Mouse (Mus musculus): ENCODE data around the gene L2hgdh. TPM values are rescaled to one million over a fixed set of nuclear protein-coding genes. Genes with fewer than 3 reads are reported as not detected.

Gene L2hgdh
- total and polyA plus RNA-seq, 2 experiments from 2014 or later, result 8.5 to 13.3 TPM

DNA sequence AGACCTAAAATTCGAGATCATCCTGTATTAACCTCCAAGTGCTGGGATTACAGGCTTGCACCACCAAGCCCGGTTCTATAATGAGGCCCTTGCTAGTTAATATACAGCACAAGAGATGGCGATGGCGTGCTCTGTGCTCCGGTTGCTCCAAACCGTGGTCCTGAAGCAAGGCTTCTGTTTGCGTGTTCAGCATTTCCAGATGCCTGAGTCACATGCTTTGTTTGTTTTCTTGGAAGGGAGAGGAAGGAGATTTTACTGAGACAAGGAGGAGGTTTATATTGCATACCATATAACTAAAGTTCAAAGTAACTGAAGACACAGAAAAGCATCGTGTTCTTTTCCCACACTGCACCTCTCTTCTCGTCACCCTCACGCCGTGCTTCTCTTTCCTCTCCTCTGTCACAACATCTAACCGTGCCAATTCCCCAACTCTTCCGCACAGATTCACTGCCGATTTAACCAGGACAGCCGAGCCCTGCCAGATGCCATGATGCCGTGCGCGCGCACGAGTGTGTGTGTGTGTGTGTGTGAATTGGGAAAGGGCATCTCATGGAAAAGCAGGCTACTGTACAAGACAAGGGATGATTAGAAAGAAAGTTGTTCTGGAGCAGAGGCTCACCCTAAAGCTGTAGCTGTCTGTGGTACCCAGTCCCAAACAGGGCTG is 36.2 kb upstream of the L2hgdh start:
- H3K9me3 ChIP-seq (ENCODE audit: low read length), result no peaks in the 10 kb centered on the region
- WGBS, result 60% methylated on average over 20 of the region's 20 CpGs
- no peaks in the 10 kb centered on the region for H3K36me3 ChIP-seq (ENCODE audit: insufficient read depth)
- no peak for TF ChIP-seq CTCF (IDR thresholded peaks at IDR 0.05; ENCODE audit: low read depth)
- DNase-seq (peak; percentile 38), ATAC-seq (peak; percentile 39; the same call in 1 of the 2 replicates)
- no peaks in the 10 kb centered on the region for H3K27me3 ChIP-seq (ENCODE audit: insufficient read depth, low read length)
- H3K9ac ChIP-seq, result no peak overlapping the region
- H3K4me3 ChIP-seq (ENCODE audit: low read depth, low read length), result no peak overlapping the region
- peaks cover 11% of the 10 kb centered on the region; the same call in 1 of the 2 replicates for H3K4me1 ChIP-seq (ENCODE audit: insufficient read depth)
- no peak overlapping the region for H3K4me2 ChIP-seq (ENCODE audit: low read depth)
- H3K27ac ChIP-seq (ENCODE audit: low read depth, low read length), result no peak overlapping the region

DNA sequence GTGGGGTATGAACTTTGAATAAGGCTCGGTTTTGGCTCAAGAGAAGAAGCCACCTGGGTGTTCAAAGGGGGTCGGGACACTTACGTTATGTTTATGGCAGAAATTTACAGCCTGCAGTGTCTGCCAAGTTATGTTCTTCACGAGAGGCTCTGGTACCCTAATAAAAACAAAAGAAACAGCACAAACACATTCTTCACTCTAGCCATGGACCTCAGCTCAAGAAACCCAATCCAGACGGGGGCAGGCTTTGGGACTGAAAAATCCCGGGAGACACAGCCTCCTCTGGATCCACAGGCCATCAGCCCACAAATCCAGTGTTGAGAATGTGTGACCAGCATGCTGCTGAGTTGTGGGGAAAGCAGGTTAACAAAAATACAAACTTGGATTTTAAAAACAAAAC is 35.3 kb upstream of the L2hgdh start:
- WGBS, result 71% methylated on average over 6 of the region's 6 CpGs
- DNase-seq (no peak), ATAC-seq (no peak)
- Histone ChIP-seq H3K27me3 (ENCODE audit: insufficient read depth, low read length) (no peaks in the 10 kb centered on the region), H3K4me2 (ENCODE audit: low read depth) (no peak overlapping the region), H3K4me3 (ENCODE audit: low read depth, low read length) (no peak overlapping the region), H3K9ac (no peak overlapping the region), H3K9me3 (ENCODE audit: low read length) (no peaks in the 10 kb centered on the region), H3K36me3 (ENCODE audit: insufficient read depth) (no peaks in the 10 kb centered on the region), H3K27ac (ENCODE audit: low read depth, low read length) (no peak overlapping the region), H3K4me1 (ENCODE audit: insufficient read depth) (peaks cover 11% of the 10 kb centered on the region; the same call in 1 of the 2 replicates)
- TF ChIP-seq CTCF (IDR thresholded peaks at IDR 0.05; ENCODE audit: low read depth), result no peak

DNA sequence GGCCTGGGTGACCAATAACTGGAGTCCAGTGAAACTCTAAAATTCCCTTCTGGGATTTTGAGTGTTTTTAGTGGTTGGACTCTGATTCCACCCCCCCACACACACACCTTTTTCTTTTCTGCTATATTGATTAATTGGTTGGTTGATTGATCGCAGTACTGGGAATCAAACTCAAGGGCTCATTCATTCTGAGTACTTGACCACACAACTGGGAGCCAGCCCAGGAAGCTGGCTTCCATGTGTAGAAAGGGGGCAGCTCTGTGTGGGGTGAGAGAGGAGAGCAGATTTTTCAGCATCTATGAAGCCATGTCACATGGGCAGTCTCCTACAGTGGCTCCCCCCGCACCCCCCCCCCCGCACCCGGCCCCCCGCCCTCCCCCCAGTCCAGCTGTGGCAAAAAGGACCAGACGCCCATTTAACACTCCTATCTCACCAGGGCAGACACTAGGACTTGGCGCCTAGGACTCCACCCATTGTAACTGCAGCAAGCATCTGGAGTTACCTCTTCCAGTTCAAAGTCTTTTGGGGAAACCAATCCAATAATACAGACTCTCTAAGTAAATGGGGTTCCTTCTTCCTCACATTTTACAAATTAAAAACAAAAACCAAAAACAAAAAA is 34.7 kb upstream of the L2hgdh start:
- no peak for ATAC-seq

DNA sequence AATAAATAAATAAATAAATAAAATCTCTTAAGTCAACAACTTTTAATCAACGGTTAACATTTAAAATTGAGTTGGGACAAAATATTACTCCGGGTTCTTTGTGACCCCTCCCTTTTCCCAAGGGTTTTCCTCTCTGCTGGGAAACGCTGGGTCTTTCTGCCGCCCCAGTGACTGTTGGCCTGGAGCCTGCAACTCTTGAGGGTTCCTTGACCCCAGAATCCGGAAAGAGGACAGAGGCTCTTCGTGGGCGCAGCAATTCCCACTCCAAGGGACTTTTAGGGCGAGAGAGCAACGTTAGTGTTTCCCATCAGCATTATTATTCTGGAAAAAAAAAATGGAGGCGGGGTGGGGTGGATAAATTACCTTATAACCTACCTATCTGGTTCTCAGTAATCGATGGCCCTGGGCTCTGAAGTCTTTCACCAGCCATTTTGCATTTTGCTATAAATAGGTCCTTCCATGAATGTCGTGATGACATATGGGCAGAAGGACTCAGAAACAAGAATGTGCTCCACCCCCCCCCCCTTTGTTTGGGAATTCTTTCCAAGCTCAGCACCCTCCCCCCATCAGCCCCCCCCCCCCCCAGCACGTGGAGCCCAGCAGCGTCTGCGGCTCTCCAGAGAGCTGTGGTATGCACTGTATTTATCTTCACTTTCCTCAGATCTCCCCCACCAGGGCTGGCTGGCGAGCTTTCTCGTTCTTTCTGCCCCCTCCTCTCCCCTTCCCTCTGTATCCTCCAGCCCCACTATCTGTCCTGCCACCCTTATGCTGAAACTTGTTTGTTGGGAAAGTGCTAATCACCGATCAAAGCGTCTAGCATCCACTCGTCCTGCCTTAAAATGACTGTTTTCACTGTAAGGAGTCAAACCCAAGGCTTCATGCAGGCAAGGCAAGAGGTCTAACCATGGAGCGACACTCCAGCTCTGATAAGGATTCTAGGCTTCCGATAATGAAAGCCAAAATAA is 33.8 kb upstream of the L2hgdh start:
- no peaks in the 10 kb centered on the region for H3K9me3 ChIP-seq (ENCODE audit: low read length)
- DNase-seq, result no peak
- TF ChIP-seq CTCF (IDR thresholded peaks at IDR 0.05; ENCODE audit: low read depth), result no peak
- no peaks in the 10 kb centered on the region for H3K27me3 ChIP-seq (ENCODE audit: insufficient read depth, low read length)
- no peak overlapping the region; the same call in 1 of the 2 replicates for H3K4me3 ChIP-seq (ENCODE audit: low read depth, low read length)
- ATAC-seq, result 0 out of 2 replicates have a peak, but pooled peaks have one; percentile 33
- peaks cover 11% of the 10 kb centered on the region; the same call in 1 of the 2 replicates for H3K4me1 ChIP-seq (ENCODE audit: insufficient read depth)
- H3K4me2 ChIP-seq (ENCODE audit: low read depth), result peak overlapping the region; percentile 41
- H3K27ac ChIP-seq (ENCODE audit: low read depth, low read length), result 0 out of 2 replicates have a peak overlapping the region, but pooled peaks have one; percentile 21
- no peak overlapping the region for H3K9ac ChIP-seq
- 14% methylated on average over 22 of the region's 22 CpGs for WGBS
- no peaks in the 10 kb centered on the region for H3K36me3 ChIP-seq (ENCODE audit: insufficient read depth)

More for the DNA sequence above, 34.7 kb upstream of the L2hgdh start:
- no peaks in the 10 kb centered on the region for H3K36me3 ChIP-seq (ENCODE audit: insufficient read depth)
- H3K4me2 ChIP-seq (ENCODE audit: low read depth), result no peak overlapping the region
- H3K27me3 ChIP-seq (ENCODE audit: insufficient read depth, low read length), result no peaks in the 10 kb centered on the region
- WGBS, result 63% methylated on average over 7 of the region's 7 CpGs
- H3K9ac ChIP-seq, result no peak overlapping the region
- H3K4me3 ChIP-seq (ENCODE audit: low read depth, low read length), result no peak overlapping the region
- H3K9me3 ChIP-seq (ENCODE audit: low read length), result no peaks in the 10 kb centered on the region
- peaks cover 11% of the 10 kb centered on the region; the same call in 1 of the 2 replicates for H3K4me1 ChIP-seq (ENCODE audit: insufficient read depth)
- no peak for DNase-seq
- TF ChIP-seq CTCF (IDR thresholded peaks at IDR 0.05; ENCODE audit: low read depth), result no peak
- H3K27ac ChIP-seq (ENCODE audit: low read depth, low read length), result no peak overlapping the region

DNA sequence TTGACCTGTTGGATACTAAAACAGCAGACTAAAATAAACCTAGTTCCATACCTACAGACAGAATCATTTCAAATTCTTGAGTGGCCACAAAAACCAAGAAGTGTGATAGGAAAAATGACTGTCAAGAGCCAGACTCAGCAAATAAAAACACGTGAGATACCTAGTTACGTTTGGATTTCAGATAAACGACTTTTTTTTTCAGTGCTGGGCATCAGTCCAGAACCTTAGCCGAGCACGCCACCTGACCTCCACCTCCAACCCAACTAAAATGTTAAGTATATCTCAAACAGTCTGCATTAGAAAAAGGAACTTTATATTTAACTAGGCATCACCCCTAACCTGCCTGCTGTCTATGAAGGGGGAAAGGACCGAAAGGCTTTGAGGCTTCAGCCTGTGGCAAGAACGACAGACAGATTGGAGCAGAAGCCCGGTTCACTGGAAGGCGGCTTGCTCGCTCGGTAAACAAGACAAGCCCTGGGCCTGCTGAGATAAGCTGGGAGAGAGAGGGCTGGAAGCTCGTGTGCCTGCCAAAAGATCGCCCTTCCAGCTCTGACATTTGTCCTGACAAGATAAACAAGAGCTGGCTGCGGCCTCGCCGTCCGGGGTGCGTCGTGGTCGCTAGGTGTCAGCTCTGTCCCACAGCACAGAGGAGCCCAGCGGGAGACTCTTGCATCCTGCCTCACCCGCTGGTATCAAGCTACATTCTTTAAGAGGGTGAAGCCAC is 32.9 kb upstream of the L2hgdh start:
- TF ChIP-seq CTCF (IDR thresholded peaks at IDR 0.05; ENCODE audit: low read depth), result peak; percentile 70
- ATAC-seq, result peak; percentile 80
- WGBS, result 14% methylated on average over 22 of the region's 22 CpGs
- DNase-seq, result peak; percentile 71
- Histone ChIP-seq H3K9me3 (ENCODE audit: low read length) (no peaks in the 10 kb centered on the region), H3K27ac (ENCODE audit: low read depth, low read length) (no peak overlapping the region), H3K4me2 (ENCODE audit: low read depth) (peak overlapping the region; percentile 41), H3K4me3 (ENCODE audit: low read depth, low read length) (no peak overlapping the region; the same call in 1 of the 2 replicates), H3K36me3 (ENCODE audit: insufficient read depth) (no peaks in the 10 kb centered on the region), H3K9ac (0 out of 2 replicates have a peak overlapping the region, but pooled peaks have one; percentile 14), H3K4me1 (ENCODE audit: insufficient read depth) (peaks cover 11% of the 10 kb centered on the region; the same call in 1 of the 2 replicates), H3K27me3 (ENCODE audit: insufficient read depth, low read length) (no peaks in the 10 kb centered on the region)

DNA sequence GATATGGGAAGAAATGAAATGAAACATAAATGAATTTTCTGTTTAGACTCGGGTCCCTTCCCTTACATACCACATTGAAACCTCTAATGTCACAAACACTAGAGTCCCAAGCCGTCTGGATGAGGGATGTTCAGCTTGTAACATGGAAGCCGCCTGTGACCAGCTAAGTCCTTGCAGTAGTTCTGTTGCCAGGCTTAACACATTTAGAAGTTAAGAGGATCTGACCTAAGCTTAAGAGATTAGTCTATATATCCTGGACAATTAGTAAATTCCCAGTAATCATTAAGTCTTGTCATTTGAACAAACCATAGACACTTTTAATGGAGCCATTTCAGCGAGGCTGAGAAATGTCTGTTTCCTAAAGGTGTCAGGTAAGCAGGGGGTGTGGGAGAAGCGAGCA is 31.3 kb upstream of the L2hgdh start:
- Histone ChIP-seq H3K4me2 (ENCODE audit: low read depth) (no peak overlapping the region), H3K27ac (ENCODE audit: low read depth, low read length) (no peak overlapping the region), H3K4me3 (ENCODE audit: low read depth, low read length) (no peak overlapping the region), H3K27me3 (ENCODE audit: insufficient read depth, low read length) (no peaks in the 10 kb centered on the region), H3K9ac (no peak overlapping the region), H3K9me3 (ENCODE audit: low read length) (no peaks in the 10 kb centered on the region), H3K4me1 (ENCODE audit: insufficient read depth) (peaks cover 9% of the 10 kb centered on the region; the same call in 1 of the 2 replicates), H3K36me3 (ENCODE audit: insufficient read depth) (no peaks in the 10 kb centered on the region)
- ATAC-seq (no peak), DNase-seq (no peak)
- TF ChIP-seq CTCF (IDR thresholded peaks at IDR 0.05; ENCODE audit: low read depth), result no peak
- 80% methylated on average over 5 of the region's 5 CpGs for WGBS

All from forebrain, postnatal 0 days (tissue).